Mouse (Mus musculus): ENCODE results near the gene Akr7a5. TPM values are rescaled to one million over a fixed set of nuclear protein-coding genes. Genes with fewer than 3 reads are reported as not detected.

The Akr7a5 gene
- polyA plus RNA-seq, 1 experiment, result 22.0 TPM

- Histone ChIP-seq H3K36me3 (ENCODE audit: control insufficient read depth, insufficient read depth, low read length) (peaks cover 51% of the 10 kb centered on the region), H3K4me3 (ENCODE audit: extremely low read depth, insufficient read depth, insufficient read length) (no peak overlapping the region), H3K4me1 (ENCODE audit: control insufficient read depth, insufficient read depth, insufficient read length) (no peaks in the 10 kb centered on the region), H3K27ac (ENCODE audit: insufficient read depth, low read length) (no peak overlapping the region; the same call in 1 of the 2 replicates), H3K27me3 (ENCODE audit: control insufficient read depth, insufficient read depth, low read length) (no peaks in the 10 kb centered on the region)
- no peak for DNase-seq (ENCODE audit: low read depth in 1 of 2, low spot score in 2 of 2)
- TF ChIP-seq CTCF (IDR thresholded peaks at IDR 0.05; ENCODE audit: extremely low read depth, insufficient read depth, insufficient read length, insufficient replicate concordance) (no peak), POLR2A (IDR thresholded peaks at IDR 0.05; ENCODE audit: low read depth, low read length) (no peak)
- 74% methylated on average over 6 of the region's 6 CpGs for WGBS
Observed at GRCm38 (mm10) chr4:139282955-139283417, 27.6 kb upstream of the Akr7a5 start.

DNA sequence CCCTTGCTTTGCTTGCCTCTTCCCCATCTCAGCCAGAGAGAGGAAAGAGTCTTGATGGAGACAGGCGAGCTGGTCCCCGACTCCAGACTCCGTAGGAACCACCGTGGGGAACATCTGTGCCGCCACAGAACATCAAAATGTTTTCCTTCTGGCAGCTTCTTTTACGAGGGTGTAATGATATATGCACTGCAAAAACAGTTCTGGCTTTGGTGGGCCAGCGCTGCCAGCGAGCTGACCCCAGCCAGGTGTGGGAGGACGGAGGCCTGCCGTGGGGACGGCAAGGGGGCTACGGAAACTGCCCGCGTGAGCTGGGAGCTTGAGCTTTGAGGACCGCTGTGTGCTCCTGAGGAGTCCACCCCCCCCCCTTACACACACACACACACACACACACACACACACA lies 25.7 kb upstream of the Akr7a5 start:
- H3K27ac ChIP-seq (ENCODE audit: insufficient read depth, low read length), result no peak overlapping the region
- 95% methylated on average over 15 of the region's 15 CpGs for WGBS
- no peak overlapping the region for H3K4me3 ChIP-seq (ENCODE audit: extremely low read depth, insufficient read depth, insufficient read length)
- TF ChIP-seq CTCF (IDR thresholded peaks at IDR 0.05; ENCODE audit: extremely low read depth, insufficient read depth, insufficient read length, insufficient replicate concordance), result no peak
- TF ChIP-seq POLR2A (IDR thresholded peaks at IDR 0.05; ENCODE audit: low read depth, low read length), result no peak
- H3K4me1 ChIP-seq (ENCODE audit: control insufficient read depth, insufficient read depth, insufficient read length), result no peaks in the 10 kb centered on the region
- DNase-seq (ENCODE audit: low read depth in 1 of 2, low spot score in 2 of 2), result no peak
- H3K36me3 ChIP-seq (ENCODE audit: control insufficient read depth, insufficient read depth, low read length), result peaks cover 63% of the 10 kb centered on the region
- no peaks in the 10 kb centered on the region for H3K27me3 ChIP-seq (ENCODE audit: control insufficient read depth, insufficient read depth, low read length)

- no peak for DNase-seq (ENCODE audit: low read depth in 1 of 2, low spot score in 2 of 2)
- Histone ChIP-seq H3K27ac (ENCODE audit: insufficient read depth, low read length) (no peak overlapping the region), H3K4me1 (ENCODE audit: control insufficient read depth, insufficient read depth, insufficient read length) (no peaks in the 10 kb centered on the region), H3K4me3 (ENCODE audit: extremely low read depth, insufficient read depth, insufficient read length) (no peak overlapping the region), H3K36me3 (ENCODE audit: control insufficient read depth, insufficient read depth, low read length) (peaks cover 61% of the 10 kb centered on the region), H3K27me3 (ENCODE audit: control insufficient read depth, insufficient read depth, low read length) (no peaks in the 10 kb centered on the region)
- WGBS, result 85% methylated on average over 5 of the region's 5 CpGs
- TF ChIP-seq POLR2A (IDR thresholded peaks at IDR 0.05; ENCODE audit: low read depth, low read length) (no peak), CTCF (IDR thresholded peaks at IDR 0.05; ENCODE audit: extremely low read depth, insufficient read depth, insufficient read length, insufficient replicate concordance) (no peak)
Observed at GRCm38 (mm10) chr4:139286234-139286633, 24.3 kb upstream of the Akr7a5 start.

DNA sequence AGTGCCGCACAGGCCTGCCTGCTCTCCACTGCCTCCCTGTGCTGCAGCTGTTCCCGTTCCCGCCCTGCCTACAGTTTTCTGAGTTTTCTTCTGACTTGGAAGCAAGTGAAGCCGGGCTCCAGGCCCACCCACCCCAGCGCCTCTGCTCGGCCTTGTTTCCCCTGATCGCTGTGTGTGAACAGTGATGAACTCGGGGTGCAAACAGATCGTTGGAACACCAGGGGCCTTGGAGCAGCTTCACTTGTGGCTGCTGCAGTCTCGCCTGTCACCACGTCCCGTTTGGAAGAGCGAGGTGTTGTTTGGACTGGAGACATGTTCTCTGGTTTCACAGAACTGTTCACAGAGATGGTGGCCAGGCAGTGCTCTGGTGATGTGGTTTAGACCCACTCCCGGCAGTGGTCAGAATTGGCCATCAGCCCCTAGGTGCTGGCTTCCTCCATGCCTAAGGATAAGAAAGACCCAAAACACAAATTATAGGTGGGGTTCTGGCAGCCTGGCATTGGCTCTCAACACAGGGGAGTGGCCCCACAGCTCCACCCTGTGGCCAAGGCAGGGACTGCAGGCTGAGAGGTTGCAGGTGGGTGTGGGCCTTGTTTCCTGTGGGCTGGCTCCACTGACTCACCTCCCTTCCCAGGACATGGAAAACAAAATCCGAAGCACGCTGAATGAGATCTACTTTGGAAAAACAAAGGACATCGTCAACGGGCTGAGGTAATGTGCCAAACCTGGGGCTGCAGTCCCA lies 23.3 kb upstream of the Akr7a5 start:
- WGBS, result 84% methylated on average over 18 of the region's 18 CpGs
- Histone ChIP-seq H3K4me1 (ENCODE audit: control insufficient read depth, insufficient read depth, insufficient read length) (no peaks in the 10 kb centered on the region), H3K27ac (ENCODE audit: insufficient read depth, low read length) (no peak overlapping the region), H3K4me3 (ENCODE audit: extremely low read depth, insufficient read depth, insufficient read length) (no peak overlapping the region), H3K36me3 (ENCODE audit: control insufficient read depth, insufficient read depth, low read length) (peaks cover 52% of the 10 kb centered on the region), H3K27me3 (ENCODE audit: control insufficient read depth, insufficient read depth, low read length) (no peaks in the 10 kb centered on the region)
- TF ChIP-seq CTCF (IDR thresholded peaks at IDR 0.05; ENCODE audit: extremely low read depth, insufficient read depth, insufficient read length, insufficient replicate concordance) (peak; percentile 99), POLR2A (IDR thresholded peaks at IDR 0.05; ENCODE audit: low read depth, low read length) (no peak)
- DNase-seq (ENCODE audit: low read depth in 1 of 2, low spot score in 2 of 2), result peak in 1 of 2 experiments; percentile 72

GRCm38 (mm10) chr4:139289017-139289416 lies 21.5 kb upstream of the Akr7a5 start:
- TF ChIP-seq POLR2A (IDR thresholded peaks at IDR 0.05; ENCODE audit: low read depth, low read length) (no peak), CTCF (IDR thresholded peaks at IDR 0.05; ENCODE audit: extremely low read depth, insufficient read depth, insufficient read length, insufficient replicate concordance) (peak; percentile 75; the same call in 1 of the 2 replicates)
- no peaks in the 10 kb centered on the region for H3K27me3 ChIP-seq (ENCODE audit: control insufficient read depth, insufficient read depth, low read length)
- H3K36me3 ChIP-seq (ENCODE audit: control insufficient read depth, insufficient read depth, low read length), result peaks cover 44% of the 10 kb centered on the region
- H3K4me3 ChIP-seq (ENCODE audit: extremely low read depth, insufficient read depth, insufficient read length), result no peak overlapping the region
- DNase-seq (ENCODE audit: low read depth in 1 of 2, low spot score in 2 of 2), result peak in 1 of 2 experiments; percentile 44
- H3K4me1 ChIP-seq (ENCODE audit: control insufficient read depth, insufficient read depth, insufficient read length), result no peaks in the 10 kb centered on the region
- H3K27ac ChIP-seq (ENCODE audit: insufficient read depth, low read length), result no peak overlapping the region
- WGBS, result 82% methylated on average over 10 of the region's 10 CpGs

GRCm38 (mm10) chr4:139291099-139291498 lies 19.4 kb upstream of the Akr7a5 start:
- no peak for TF ChIP-seq CTCF (IDR thresholded peaks at IDR 0.05; ENCODE audit: extremely low read depth, insufficient read depth, insufficient read length, insufficient replicate concordance)
- no peak for TF ChIP-seq POLR2A (IDR thresholded peaks at IDR 0.05; ENCODE audit: low read depth, low read length)
- H3K36me3 ChIP-seq (ENCODE audit: control insufficient read depth, insufficient read depth, low read length), result peaks cover 33% of the 10 kb centered on the region

DNA sequence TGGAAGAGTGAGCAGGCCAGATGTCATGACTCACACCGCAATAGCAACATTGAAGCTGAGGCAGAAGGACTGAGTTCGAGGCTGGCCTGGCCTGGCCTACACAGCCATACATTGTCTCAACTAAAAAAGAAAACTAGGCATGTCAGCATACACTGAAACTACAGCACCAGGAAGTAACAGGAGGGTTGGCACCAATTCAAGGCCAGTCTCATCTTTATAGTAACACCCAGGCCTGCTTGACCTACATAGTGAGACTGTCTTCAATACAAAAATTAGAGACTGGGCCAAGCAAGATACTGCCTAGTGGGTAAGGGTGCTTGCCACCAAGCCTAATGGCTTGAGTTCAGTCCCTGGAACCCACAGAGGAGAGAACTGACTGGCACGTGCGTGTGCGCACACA lies 18.5 kb upstream of the Akr7a5 start:
- H3K27me3 ChIP-seq (ENCODE audit: control insufficient read depth, insufficient read depth, low read length), result no peaks in the 10 kb centered on the region
- no peak overlapping the region for H3K27ac ChIP-seq (ENCODE audit: insufficient read depth, low read length)
- no peaks in the 10 kb centered on the region for H3K4me1 ChIP-seq (ENCODE audit: control insufficient read depth, insufficient read depth, insufficient read length)
- TF ChIP-seq POLR2A (IDR thresholded peaks at IDR 0.05; ENCODE audit: low read depth, low read length) (no peak), CTCF (IDR thresholded peaks at IDR 0.05; ENCODE audit: extremely low read depth, insufficient read depth, insufficient read length, insufficient replicate concordance) (no peak)
- no peak for DNase-seq (ENCODE audit: low read depth in 1 of 2, low spot score in 2 of 2)
- peaks cover 32% of the 10 kb centered on the region for H3K36me3 ChIP-seq (ENCODE audit: control insufficient read depth, insufficient read depth, low read length)
- H3K4me3 ChIP-seq (ENCODE audit: extremely low read depth, insufficient read depth, insufficient read length), result no peak overlapping the region
- WGBS, result 92% methylated on average over 5 of the region's 5 CpGs

More at GRCm38 (mm10) chr4:139291099-139291498, 19.4 kb upstream of the Akr7a5 start:
- H3K4me1 ChIP-seq (ENCODE audit: control insufficient read depth, insufficient read depth, insufficient read length), result no peaks in the 10 kb centered on the region
- DNase-seq (ENCODE audit: low read depth in 1 of 2, low spot score in 2 of 2), result no peak
- no peak overlapping the region for H3K27ac ChIP-seq (ENCODE audit: insufficient read depth, low read length)
- H3K4me3 ChIP-seq (ENCODE audit: extremely low read depth, insufficient read depth, insufficient read length), result no peak overlapping the region
- 79% methylated on average over 16 of the region's 16 CpGs for WGBS
- no peaks in the 10 kb centered on the region for H3K27me3 ChIP-seq (ENCODE audit: control insufficient read depth, insufficient read depth, low read length)

All from spleen, adult 2 months (tissue).